In genomic region chr19:6849506-6850068, GRCm38 (mm10) we compare ENCODE assay signal across 20 mouse cellular contexts. TPM values are rescaled to one million over a fixed set of nuclear protein-coding genes. Genes with fewer than 3 reads are reported as not detected.
DNase-seq lines count a peak whose midpoint lies in the region; ATAC-seq lines count a peak whose summit lies in the region.
"Had no signal": no experiment of that assay in that cellular context is flagged by ENCODE, and none has a peak within 500 bp of the region (broad histone marks: within the 10 kb centered on the region; RNA-seq: fewer than 3 reads in every experiment).

No protein-coding gene starts in this region.

- ATAC-seq in hindbrain, embryonic 12.5 days (ENCODE audit: low FRiP score): no peak
- no peak for ATAC-seq in hindbrain, embryonic 13.5 days (ENCODE audit: low FRiP score)
- ATAC-seq: forebrain, embryonic 16.5 days; intestine, embryonic 15.5 days had no signal

- H3K36me3 ChIP-seq in hindbrain, embryonic 12.5 days: no peaks in the 10 kb centered on the region
- no peaks in the 10 kb centered on the region for H3K36me3 ChIP-seq in hindbrain, embryonic 13.5 days
- H3K36me3 ChIP-seq: embryonic facial prominence, embryonic 15.5 days; forebrain, embryonic 12.5 days; intestine, embryonic 15.5 days had no signal

- H3K27me3 ChIP-seq in hindbrain, embryonic 12.5 days: peaks cover 65% of the 10 kb centered on the region
- peaks cover 81% of the 10 kb centered on the region for H3K27me3 ChIP-seq in hindbrain, embryonic 13.5 days
- H3K27me3 ChIP-seq: CH12.LX had no signal

- DNase-seq in cerebellum, postnatal 10 days: peak; percentile 48 to 57
- no peak for DNase-seq in cerebellum, adult 18-20 months
- peak; percentile 32 for DNase-seq in retina, embryonic 14.5 days (ENCODE audit: low spot score)
- DNase-seq in thymus, postnatal 4 days: no peak
- DNase-seq: adrenal gland, adult 2 months; adrenal gland, postnatal 25 days; cerebellum, postnatal 14 days; embryo, embryonic 11 days; gastrocnemius, postnatal 10 days; heart, postnatal 10 days; heart, postnatal 4 days had no signal

- H3K9me3 ChIP-seq in hindbrain, embryonic 12.5 days (replicated peaks): no peaks in the 10 kb centered on the region
- H3K9me3 ChIP-seq in hindbrain, embryonic 13.5 days: no peaks in the 10 kb centered on the region
- H3K9me3 ChIP-seq: embryonic facial prominence, embryonic 15.5 days; forebrain, embryonic 12.5 days; intestine, embryonic 15.5 days had no signal

- H3K4me3 ChIP-seq in hindbrain, embryonic 12.5 days: no peak overlapping the region
- no peak overlapping the region for H3K4me3 ChIP-seq in hindbrain, embryonic 13.5 days
- H3K4me3 ChIP-seq: embryonic facial prominence, embryonic 15.5 days; erythroblast, embryonic 14.5 days; forebrain, embryonic 12.5 days; intestine, embryonic 15.5 days had no signal

- peaks cover 13% of the 10 kb centered on the region for H3K4me1 ChIP-seq in hindbrain, embryonic 12.5 days
- H3K4me1 ChIP-seq in hindbrain, embryonic 13.5 days (replicated peaks): peaks cover 11% of the 10 kb centered on the region

- H3K9ac ChIP-seq in hindbrain, embryonic 12.5 days: peak overlapping the region; percentile 5; the same call in 1 of the 2 replicates
- no peak overlapping the region for H3K9ac ChIP-seq in hindbrain, embryonic 13.5 days
- H3K9ac ChIP-seq: embryonic facial prominence, embryonic 15.5 days; forebrain, embryonic 12.5 days; hindbrain, embryonic 14.5 days; intestine, embryonic 15.5 days had no signal

- WGBS in hindbrain, embryonic 12.5 days: 69% methylated on average over 23 of the region's 23 CpGs
- 69% methylated on average over 23 of the region's 23 CpGs for WGBS in hindbrain, embryonic 13.5 days

- H3K4me2 ChIP-seq in hindbrain, embryonic 12.5 days (replicated peaks): no peak overlapping the region
- H3K4me2 ChIP-seq in hindbrain, embryonic 13.5 days: no peak overlapping the region
- H3K4me2 ChIP-seq: embryonic facial prominence, embryonic 15.5 days; forebrain, embryonic 12.5 days; hindbrain, embryonic 14.5 days; intestine, embryonic 15.5 days had no signal

- H3K27ac ChIP-seq in hindbrain, embryonic 12.5 days: no peak overlapping the region
- no peak overlapping the region for H3K27ac ChIP-seq in hindbrain, embryonic 13.5 days
- H3K27ac ChIP-seq: embryonic facial prominence, embryonic 15.5 days; forebrain, embryonic 12.5 days; hindbrain, embryonic 14.5 days; intestine, embryonic 15.5 days had no signal

RNA-seq across cellular contexts. Expression of gene Ccdc88b, which starts 8.4 kb away (rescaled TPM):
- 0.50 and 0.85 TPM in 2 replicates for polyA plus RNA-seq in hindbrain, embryonic 12.5 days (2016; fragmentation: Nextera tagmentation; extraction: Ambion mirVana)
- polyA plus RNA-seq in hindbrain, embryonic 13.5 days (2015; fragmentation: Nextera tagmentation; extraction: Ambion mirVana): 1.0 and 1.1 TPM in 2 replicates

RNA-seq across cellular contexts. Expression of gene Rps6ka4, which starts 9.2 kb away (rescaled TPM):
- polyA plus RNA-seq in hindbrain, embryonic 12.5 days (2016; fragmentation: Nextera tagmentation; extraction: Ambion mirVana): 13.2 and 14.4 TPM in 2 replicates
- polyA plus RNA-seq in hindbrain, embryonic 13.5 days (2015; fragmentation: Nextera tagmentation; extraction: Ambion mirVana): 7.0 and 7.3 TPM in 2 replicates

RNA-seq across cellular contexts. Expression of gene Trmt112, which starts 59.9 kb away (rescaled TPM):
- 108 and 128 TPM in 2 replicates for polyA plus RNA-seq in hindbrain, embryonic 12.5 days (2016; fragmentation: Nextera tagmentation; extraction: Ambion mirVana)
- polyA plus RNA-seq in hindbrain, embryonic 13.5 days (2015; fragmentation: Nextera tagmentation; extraction: Ambion mirVana): 115 and 121 TPM in 2 replicates

Comparison
In these comparisons a context has a peak if more than half of its experiments do, and no peak if none do; other contexts are left out.
1. DNase-seq: peak in cerebellum, postnatal 10 days (2 of 2) and retina, embryonic 14.5 days (single experiment); none in cerebellum, adult 18-20 months (0 of 2) and thymus, postnatal 4 days (single experiment).